Mouse (Mus musculus): ENCODE measurements around the gene Ranbp3l.
"Not testable (repeated sequence)": the region's sequence is repeated elsewhere in the genome, so short reads cannot be mapped to it uniquely, and the experiment has no call there.

Ranbp3l gene

DNA sequence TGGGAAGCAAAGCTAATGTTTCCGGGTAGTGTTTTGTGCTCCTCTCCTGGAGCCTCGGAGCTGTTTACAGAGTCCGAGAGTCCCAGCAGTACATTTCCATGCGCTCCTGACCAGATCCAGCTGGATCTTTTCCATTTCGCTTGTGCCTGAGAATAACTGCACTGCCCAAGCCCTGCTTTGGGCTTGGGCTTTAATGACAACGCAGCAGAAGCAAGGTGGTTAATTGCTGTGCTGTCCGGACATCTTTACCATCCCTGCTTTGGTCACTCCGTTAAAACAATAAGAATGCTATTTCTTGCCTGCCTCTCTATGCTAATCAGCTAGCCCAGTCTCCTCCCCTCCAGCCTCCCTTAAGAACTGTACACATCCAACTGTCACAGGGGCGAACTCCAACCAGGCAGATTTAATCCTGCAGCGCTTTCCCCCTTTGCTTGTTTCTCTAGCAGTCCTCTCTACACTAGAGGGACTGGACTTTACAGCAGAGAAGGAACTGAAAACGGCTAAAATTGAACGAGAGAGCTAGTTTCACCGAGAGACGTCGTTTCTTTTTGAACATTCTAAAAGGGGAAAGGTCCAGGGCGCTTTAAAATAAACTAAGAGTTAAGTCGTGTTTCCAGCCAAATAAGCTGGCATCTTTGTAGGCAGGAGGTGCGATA lies at the start of gene Ranbp3l:
Ranbp3l (plus strand) TSS at position 377 of the 656 bp plus-strand sequence.
- DNase-seq (ENCODE audit: low spot score in 2 of 2), result peak in 1 of 2 experiments; percentile 3

DNA sequence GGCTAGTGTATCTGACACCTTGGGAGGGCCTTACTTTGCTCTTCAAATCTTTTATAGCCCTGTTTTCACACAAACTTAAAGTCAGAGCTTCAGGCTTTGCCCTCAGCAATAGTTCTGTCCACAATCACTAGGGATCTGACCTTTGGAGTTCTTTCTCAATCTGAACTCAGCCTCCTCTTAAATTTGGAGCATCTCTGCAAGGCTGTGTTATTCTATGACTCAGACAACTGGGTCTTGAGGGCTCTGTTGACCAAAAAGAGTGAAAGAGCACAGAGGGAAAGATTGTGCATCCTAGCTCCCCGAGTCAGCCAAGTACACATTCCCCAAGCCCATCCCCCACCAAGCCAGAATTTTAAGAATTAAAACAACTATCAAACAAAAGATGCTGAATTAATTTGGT lies 37.7 kb upstream of the Ranbp3l start:
- DNase-seq (ENCODE audit: low spot score in 2 of 2), result no peak

- no peak for DNase-seq (ENCODE audit: low spot score in 2 of 2)
Measured at GRCm38 (mm10) chr15:8936911-8937310, 30.8 kb upstream of the Ranbp3l start.

GRCm38 (mm10) chr15:8940861-8941260 lies 26.9 kb upstream of the Ranbp3l start:
- DNase-seq (ENCODE audit: low spot score in 2 of 2), result no peak

DNA sequence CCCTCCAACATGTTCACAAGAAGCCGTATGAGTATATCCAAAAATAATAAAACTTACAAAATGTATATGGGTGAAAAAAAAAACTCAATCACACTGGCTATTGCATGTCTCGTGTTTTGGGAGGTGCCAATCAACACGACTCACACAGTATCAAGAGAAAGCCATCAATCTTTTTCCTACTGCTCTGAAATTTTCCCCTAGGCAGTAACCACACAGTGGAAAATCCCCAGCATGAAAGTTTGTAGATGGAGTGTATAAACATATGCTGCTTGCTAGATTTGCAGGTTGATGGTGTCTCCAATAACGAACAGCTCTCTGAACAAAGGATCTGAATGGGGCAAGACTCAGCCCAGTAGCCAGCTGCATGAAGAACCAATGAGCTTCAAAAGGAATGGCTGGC lies 16.9 kb upstream of the Ranbp3l start:
- no peak for DNase-seq (ENCODE audit: low spot score in 2 of 2)

DNA sequence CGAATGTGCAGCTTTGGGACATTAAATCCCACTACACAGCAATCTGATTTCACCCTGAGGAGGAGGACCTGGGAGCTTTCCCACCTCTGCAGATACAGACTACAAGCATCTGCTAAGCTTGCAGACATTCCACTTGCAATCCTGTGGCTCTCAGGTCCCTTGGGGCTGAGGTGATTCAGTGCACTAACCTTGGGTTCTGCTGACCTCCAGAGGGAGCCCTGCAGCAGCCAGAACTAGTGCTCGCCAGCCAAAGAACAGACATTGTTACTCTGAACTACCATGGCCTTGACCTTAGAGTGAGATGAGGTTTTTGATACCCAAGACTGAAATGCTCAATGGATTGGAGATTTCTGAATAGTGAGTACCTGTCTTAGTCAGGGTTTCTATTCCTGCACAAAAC lies 4.4 kb upstream of the Ranbp3l start:
- no peak for DNase-seq (ENCODE audit: low spot score in 2 of 2)

DNA sequence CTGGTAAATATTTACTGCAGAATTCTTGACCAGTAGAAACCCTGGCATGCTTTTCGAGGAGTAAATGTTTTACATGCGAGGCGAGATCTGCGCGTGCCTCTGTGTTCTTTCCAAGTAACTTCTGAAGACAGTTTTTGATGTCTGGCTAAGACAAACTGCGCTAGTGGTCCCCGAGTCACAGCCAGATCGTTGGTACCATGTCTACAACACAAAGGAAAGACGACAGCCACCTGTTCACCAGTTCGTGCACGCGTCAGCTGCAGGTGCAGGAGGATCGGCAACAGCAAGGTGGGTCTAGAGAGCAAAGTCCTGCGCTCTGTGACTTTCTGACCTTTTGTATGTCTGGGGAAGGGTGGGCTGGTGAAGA lies 463 bp downstream of the Ranbp3l start:
- DNase-seq (ENCODE audit: low spot score in 2 of 2), result no peak

DNA sequence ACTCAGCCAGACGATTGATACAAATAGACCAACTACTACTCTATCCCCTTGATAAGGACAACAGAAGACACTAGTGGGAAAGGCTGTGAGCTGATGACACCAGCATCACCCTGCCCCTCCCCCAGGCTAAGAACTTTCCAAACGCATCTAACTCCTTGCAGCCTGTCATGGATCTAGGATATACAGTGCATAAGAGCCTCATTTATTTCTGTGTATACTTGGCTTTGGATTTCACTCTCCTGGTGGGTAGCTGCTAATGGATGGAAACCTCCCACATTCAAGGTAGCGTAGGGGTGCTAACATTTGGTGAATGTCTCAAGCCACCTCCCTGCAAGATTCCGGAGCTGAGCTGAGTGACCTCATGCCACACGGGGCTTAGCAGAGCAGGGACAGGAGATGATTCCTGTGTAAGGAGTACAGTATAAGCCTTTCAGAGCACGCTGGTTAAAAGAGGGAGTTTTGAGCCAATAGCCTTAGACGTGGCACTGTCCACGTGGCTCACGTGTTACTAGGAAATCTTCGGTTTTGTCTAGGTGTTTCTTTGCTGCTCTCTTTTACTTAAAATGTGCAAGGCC lies 1.4 kb downstream of the Ranbp3l start:
- DNase-seq (ENCODE audit: low spot score in 2 of 2), result no peak

GRCm38 (mm10) chr15:8991211-8991610 lies 23.5 kb downstream of the Ranbp3l start:
- DNase-seq (ENCODE audit: low spot score in 2 of 2), result no peak

DNA sequence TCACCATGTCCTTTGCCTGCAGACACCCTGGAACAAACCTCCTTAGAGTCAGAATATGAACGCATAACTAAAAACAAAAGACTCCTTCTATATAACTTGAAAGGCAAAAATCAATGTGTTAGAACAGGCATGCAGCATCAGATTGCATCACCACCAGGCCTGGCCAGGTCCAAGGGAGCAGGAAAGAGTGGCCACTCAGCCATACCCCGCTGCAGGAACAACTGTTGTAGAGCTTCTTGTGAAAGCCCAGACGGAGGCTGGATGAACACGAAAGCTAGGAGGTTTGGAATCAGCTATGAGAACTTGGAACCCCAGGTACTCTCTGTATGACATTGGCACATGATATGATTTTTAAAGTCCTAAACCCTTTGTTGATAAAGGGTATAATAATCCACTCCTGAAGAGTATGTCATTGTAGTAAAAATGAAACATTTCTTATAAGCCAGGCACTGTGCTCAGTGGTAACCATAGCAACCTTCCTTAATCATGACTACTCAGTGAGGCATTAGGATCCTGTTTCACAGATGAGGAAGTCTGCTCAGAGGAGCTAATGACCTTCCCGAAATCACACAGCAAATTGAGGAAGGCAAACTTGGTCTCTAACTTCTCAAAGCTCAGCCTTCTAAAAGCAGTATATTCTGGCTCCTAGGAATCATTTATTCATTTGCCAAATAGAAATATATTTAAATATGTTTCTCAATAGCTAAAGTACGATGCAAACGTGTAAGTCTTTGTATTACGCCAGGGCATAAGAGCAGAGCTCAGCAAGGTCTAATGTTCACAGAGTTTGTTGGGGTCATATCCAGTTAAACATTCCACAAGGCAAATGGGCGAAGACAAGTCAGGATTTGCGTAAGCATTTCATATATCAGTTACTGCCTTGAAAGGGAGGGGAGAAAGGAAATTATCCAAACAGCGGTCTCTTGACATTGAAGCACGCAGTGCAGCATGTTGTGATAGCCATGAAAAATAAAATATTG lies 24.4 kb downstream of the Ranbp3l start:
- no peak for DNase-seq (ENCODE audit: low spot score in 2 of 2)

- DNase-seq (ENCODE audit: low spot score in 2 of 2), result no peak
Measured at GRCm38 (mm10) chr15:8994608-8995277, 27.0 kb downstream of the Ranbp3l start.

- no peak for DNase-seq (ENCODE audit: low spot score in 2 of 2)
Measured at GRCm38 (mm10) chr15:8995490-8995889, 27.7 kb downstream of the Ranbp3l start.

DNA sequence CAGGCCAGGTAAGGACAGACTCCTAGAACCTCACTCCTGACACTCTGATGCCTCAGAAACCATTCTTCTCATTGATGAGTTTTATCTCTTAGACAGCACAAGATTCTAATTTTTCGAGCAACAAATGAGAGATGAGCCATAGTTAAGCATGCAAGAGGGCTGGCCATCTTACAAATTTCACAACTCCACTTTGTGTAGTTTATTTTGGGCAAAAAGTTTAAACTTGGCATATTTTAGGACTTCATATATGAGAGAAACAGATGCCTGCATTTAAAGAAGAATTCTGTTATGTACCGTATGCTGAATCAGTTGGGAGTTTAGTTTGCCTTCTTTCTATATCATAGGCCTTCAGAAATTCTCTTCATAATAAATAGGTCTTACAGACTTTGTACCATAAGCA lies 35.0 kb downstream of the Ranbp3l start:
- no peak for DNase-seq (ENCODE audit: low spot score in 2 of 2)

DNA sequence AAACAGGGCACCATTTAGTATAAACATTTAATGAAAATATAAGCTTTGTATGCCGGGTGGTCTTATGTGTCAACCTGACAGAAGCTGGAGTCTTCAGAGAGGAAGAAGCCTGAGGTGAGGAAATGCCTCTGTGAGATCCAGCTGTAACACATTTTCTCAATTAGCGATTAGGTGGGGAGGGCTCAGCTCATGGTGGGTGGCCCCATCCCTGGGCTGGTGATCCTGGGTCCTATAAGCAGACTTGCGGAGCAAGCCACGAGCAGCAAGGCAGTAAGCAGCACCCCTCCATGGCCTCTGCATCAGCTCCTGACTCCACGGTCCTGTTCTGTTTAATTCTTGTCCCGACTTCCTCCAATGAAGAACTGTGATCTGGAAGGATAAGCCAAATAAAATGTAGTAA lies 41.4 kb downstream of the Ranbp3l start:
- no peak for DNase-seq (ENCODE audit: low spot score in 2 of 2)

GRCm38 (mm10) chr15:9014541-9014940 lies 46.8 kb downstream of the Ranbp3l start:
- no peak for DNase-seq (ENCODE audit: low spot score in 2 of 2)

DNA sequence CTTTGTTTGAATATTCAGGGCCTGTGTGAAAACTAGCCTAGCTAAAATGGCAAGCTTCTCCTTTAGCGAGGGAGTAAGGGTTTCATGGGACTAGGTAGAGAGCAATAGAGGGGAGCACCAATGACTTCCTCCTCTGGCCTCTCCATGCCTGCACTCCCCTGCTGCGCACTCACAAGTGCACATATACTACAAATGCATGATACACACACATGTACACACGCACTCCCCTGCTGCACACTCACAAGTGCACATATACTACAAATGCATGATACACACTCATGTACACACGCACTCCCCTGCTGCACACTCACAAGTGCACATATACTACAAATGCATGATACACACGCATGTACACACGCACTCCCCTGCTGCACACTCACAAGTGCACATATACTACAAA lies 47.7 kb downstream of the Ranbp3l start:
- DNase-seq (ENCODE audit: low spot score in 2 of 2), result not testable (repeated sequence)

DNA sequence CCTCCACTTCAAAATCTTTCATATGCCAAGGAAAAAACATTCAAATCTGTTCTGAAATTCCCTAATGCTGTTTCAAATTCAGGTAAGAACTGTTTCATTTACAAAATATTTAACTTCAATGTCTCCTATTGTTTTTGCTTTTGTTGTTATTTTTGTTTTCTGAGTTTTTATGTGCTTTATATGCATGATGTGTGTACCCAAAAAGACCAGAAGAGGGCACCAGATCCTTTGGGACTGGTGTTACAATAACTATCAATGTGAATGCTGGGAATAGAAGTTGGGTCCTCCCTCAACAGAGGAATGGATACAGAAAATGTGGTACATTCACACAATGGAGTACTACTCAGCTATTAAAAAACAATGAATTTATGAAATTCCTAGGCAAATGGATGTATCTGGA lies 88.0 kb downstream of the Ranbp3l start:
- DNase-seq (ENCODE audit: low spot score in 2 of 2), result no peak

DNA sequence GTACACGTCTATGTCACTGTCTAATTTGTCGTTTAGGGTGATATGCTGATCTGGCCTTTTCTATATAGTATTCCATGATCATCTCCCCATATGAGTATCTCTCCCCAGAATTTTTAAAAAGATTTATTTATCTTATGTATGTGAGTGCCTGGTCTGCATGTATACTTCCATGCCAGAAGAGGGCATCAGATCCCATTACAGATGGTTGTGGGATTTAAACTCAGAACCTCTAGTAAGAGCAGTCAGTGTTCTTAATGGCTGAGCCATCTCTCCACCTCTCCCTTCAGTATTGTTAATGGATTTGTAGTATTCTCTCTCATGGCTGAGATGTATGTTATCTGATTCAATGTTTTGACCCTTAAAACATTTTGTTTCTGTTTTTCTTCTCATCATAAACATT lies 92.1 kb downstream of the Ranbp3l start:
- DNase-seq (ENCODE audit: low spot score in 2 of 2), result no peak

GRCm38 (mm10) chr15:9061150-9061882 lies 93.6 kb downstream of the Ranbp3l start:
- DNase-seq (ENCODE audit: low spot score in 2 of 2), result no peak

GRCm38 (mm10) chr15:9068881-9069280 lies 101.1 kb downstream of the Ranbp3l start:
- DNase-seq (ENCODE audit: low spot score in 2 of 2), result no peak

DNA sequence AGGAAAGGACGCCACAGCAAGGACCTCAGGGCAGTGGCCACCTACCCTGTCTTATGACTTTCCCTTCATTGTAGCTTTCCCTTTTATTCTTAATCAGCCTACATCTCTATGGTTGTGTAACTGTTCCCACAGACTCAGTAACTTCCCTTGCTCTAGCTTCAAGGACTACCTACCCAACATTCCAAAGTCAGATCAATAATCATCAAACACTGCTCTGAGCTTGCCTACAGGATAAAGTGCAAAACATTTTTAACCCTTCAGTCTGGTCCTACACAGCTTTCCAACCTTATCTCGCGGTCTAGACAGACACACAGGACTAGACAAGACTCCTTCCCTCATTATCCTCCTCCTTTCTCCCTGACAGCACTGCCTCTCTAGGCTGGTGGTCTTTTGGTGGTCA lies 102.6 kb downstream of the Ranbp3l start:
- no peak for DNase-seq (ENCODE audit: low spot score in 2 of 2)

All from cerebellum, postnatal 4 days (tissue).